Mouse (Mus musculus) ES-E14 (cell line): Measurements from ENCODE around the gene Esrrg. TPM values are rescaled to one million over a fixed set of nuclear protein-coding genes. Genes with fewer than 3 reads are reported as not detected.

Experiments used
- DNase-seq: peaks from one replicate; pipeline ENCODE4 v3.0.0-alpha.2; 2013; ENCODE audit warnings: low read depth, low spot score
- H3K27ac ChIP-seq: 2 replicates; pipeline ENCODE4 v1.5.1; 2012; ENCODE audit warnings: low read depth, mild to moderate bottlenecking, low read length, moderate library complexity, mixed read lengths; ENCODE audit not compliant: poor library complexity, insufficient read depth, severe bottlenecking
- H3K36me3 ChIP-seq: 2 replicates; pipeline ENCODE4 v1.6.1; 2012; ENCODE audit warnings: mild to moderate bottlenecking, low read length, moderate library complexity, mixed read lengths; ENCODE audit not compliant: control insufficient read depth, poor library complexity, insufficient read depth, severe bottlenecking
- H3K4me1 ChIP-seq, 2 experiments: fragments of 150-350 bp in 1 of 2; sonication (generic) in 1 of 2; 2 replicates each; pipeline ENCODE4 v1.6.1; 2012; ENCODE audit warnings: low read length in 2 of 2, mild to moderate bottlenecking in 1 of 2, mixed read lengths in 1 of 2; ENCODE audit not compliant: control insufficient read depth in 2 of 2, insufficient read depth in 2 of 2, poor library complexity in 1 of 2
- H3K4me3 ChIP-seq, 2 experiments: fragments of 150-350 bp in 1 of 2; sonication (generic) in 1 of 2; 2 replicates each; pipeline ENCODE4 v1.5.1; 2012; ENCODE audit warnings: low read length in 2 of 2, low read depth in 1 of 2, mild to moderate bottlenecking in 1 of 2, mixed read lengths in 1 of 2; ENCODE audit not compliant: insufficient read depth in 1 of 2, poor library complexity in 1 of 2, severe bottlenecking in 1 of 2
- H3K9ac ChIP-seq: 2 replicates; pipeline ENCODE4 v1.6.1; 2012; ENCODE audit warnings: low read depth, mild to moderate bottlenecking, low read length, mixed read lengths; ENCODE audit not compliant: poor library complexity, insufficient read depth, severe bottlenecking
- H3K9me3 ChIP-seq: fragments of 150-350 bp; sonication (generic); 2 replicates; pipeline ENCODE4 v1.6.1; 2012; ENCODE audit warnings: low read depth, mild to moderate bottlenecking, low read length; ENCODE audit not compliant: control insufficient read depth, insufficient read depth
- CHD2 ChIP-seq: IDR thresholded peaks from 2 replicates; pipeline ENCODE4 v1.6.1; 2014; ENCODE audit warnings: mild to moderate bottlenecking, low read depth, low read length, inconsistent platforms
- HCFC1 ChIP-seq: IDR thresholded peaks from 2 replicates; pipeline ENCODE4 v1.6.1; 2012; ENCODE audit warnings: low read length, inconsistent platforms, borderline replicate concordance; ENCODE audit not compliant: insufficient read depth
- MAFK ChIP-seq: IDR thresholded peaks from 2 replicates; pipeline ENCODE4 v1.6.1; 2014; ENCODE audit warnings: mild to moderate bottlenecking, low read depth, low read length, inconsistent platforms; ENCODE audit not compliant: insufficient read depth
- ZC3H11A ChIP-seq: IDR thresholded peaks from 2 replicates; pipeline ENCODE4 v1.6.1; 2012; ENCODE audit warnings: low read depth, mild to moderate bottlenecking, inconsistent platforms, low read length, borderline replicate concordance
- ZNF384 ChIP-seq: IDR thresholded peaks from 2 replicates; pipeline ENCODE4 v1.6.1; 2012; ENCODE audit warnings: low read depth, low read length, inconsistent platforms
- in situ Hi-C, 2 experiments: fragments of 600-800 bp; cut with MboI; formaldehyde crosslinking; loops; one replicate each; pipeline ENCODE4 v1.15.1; 2025; ENCODE audit warnings: low sequenced_read_pairs in 2 of 2, inconsistent platforms in 1 of 2; ENCODE audit not compliant: unreplicated experiment in 2 of 2
- total RNA-seq: library from RNA; depleted of rRNA; stranded (reverse); fragments of 300-350 nt; gene quantifications from 2 replicates; pipeline ENCODE4 v1.2.3, GENCODE M21; 2012

Esrrg gene
- total RNA-seq, 1 experiment = 0.09 TPM

DNA sequence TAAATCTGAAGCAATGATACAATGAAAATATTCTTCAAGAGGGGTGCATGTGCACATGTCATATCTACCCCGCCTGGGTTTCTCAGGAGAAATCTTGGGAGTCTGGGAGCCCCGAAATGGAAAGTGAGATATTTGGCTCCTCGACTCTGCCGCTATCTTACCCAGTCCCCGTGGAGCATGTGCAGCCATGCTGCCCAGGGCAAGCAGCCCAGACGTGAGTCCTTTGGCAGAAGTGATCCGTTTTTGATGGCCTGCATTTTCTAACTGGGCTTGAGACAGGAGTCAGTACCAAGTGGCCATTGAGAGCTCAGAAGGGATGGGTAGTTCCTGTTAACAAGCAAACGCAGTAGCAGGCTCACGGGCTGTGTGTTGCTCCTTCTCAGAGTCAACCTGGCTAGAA, 89.6 kb downstream of the Esrrg start:
- H3K9me3 ChIP-seq = no peaks in the 10 kb centered on the region
- in situ Hi-C loops = no loop called here
- TF ChIP-seq CHD2 (no peak), HCFC1 (no peak), MAFK (no peak), ZC3H11A (no peak), ZNF384 (no peak)
- no peaks in the 10 kb centered on the region for H3K4me1 ChIP-seq
- H3K27ac ChIP-seq = no peak overlapping the region
- no peak for DNase-seq
- no peak overlapping the region for H3K9ac ChIP-seq
- H3K36me3 ChIP-seq = no peaks in the 10 kb centered on the region
- H3K4me3 ChIP-seq = no peak overlapping the region

DNA sequence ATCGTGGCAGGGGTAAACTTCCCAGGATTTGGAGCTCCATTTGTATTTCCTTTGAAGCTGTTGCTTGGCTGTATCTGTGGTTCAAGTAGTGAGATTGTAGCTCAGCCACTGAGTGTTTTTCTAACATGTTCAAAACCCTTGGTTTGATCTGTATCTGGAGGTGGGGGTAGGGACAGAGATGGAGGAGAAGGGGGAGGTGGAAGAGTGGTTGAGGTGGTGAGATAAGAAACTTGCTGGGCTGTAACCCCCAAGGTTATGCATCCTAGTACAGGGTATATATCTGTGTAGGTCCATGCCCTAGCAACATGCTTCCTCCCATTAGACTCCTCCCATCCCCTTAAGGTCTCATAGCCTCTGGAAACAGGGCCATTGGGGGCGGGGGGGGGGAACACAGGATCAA, 92.4 kb downstream of the Esrrg start:
- Histone ChIP-seq H3K36me3 (no peaks in the 10 kb centered on the region), H3K27ac (no peak overlapping the region), H3K4me1 (no peaks in the 10 kb centered on the region), H3K4me3 (no peak overlapping the region), H3K9ac (no peak overlapping the region), H3K9me3 (no peaks in the 10 kb centered on the region)
- TF ChIP-seq MAFK (no peak), ZC3H11A (no peak), CHD2 (no peak), ZNF384 (no peak), HCFC1 (no peak)
- no peak for DNase-seq
- in situ Hi-C loops = no loop called here

DNA sequence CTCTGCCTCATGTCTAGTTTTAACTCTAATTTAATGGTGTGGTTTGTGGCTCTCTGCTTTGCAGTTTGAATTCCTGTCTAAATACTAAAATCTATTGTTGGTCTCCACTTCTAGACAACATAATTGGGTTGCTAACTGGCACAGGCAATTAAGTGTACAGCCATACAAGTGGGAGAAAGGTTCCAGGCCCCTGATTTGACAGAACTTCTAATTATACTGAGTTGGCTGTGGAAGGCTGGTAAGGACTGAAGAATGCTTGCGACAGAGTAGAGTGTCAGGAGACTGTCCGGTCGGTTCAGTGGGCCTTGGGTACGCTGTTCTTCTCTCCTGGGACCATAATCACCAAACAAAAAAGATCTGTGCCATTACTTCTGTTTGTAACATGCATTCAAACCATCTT, 96.3 kb downstream of the Esrrg start:
- no peak for DNase-seq
- Histone ChIP-seq H3K36me3 (no peaks in the 10 kb centered on the region), H3K9ac (no peak overlapping the region), H3K4me3 (no peak overlapping the region), H3K27ac (no peak overlapping the region), H3K4me1 (no peaks in the 10 kb centered on the region), H3K9me3 (no peaks in the 10 kb centered on the region)
- in situ Hi-C loops = no loop called here
- TF ChIP-seq HCFC1 (no peak), CHD2 (no peak), ZC3H11A (no peak), ZNF384 (no peak), MAFK (no peak)

DNA sequence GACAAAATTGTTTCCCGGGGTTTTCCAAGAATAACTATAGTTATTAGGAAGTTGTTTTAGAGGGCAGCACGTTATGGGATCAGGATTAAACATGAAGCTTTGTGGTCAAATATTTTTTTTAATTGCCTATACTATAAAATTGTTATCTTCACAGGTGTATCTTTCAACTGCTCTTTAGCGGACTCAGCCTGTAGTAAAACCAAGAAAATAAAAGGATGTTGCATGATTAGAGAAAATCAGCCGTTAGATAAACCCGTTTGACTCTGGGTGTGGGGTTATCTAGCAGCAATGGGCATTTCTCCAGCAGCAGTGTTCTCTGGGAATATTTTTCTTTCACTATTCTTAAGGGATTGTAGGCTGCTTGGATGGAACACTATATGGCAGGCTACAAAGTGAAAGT, 96.8 kb downstream of the Esrrg start:
- H3K9ac ChIP-seq = no peak overlapping the region
- DNase-seq = no peak
- H3K9me3 ChIP-seq = no peaks in the 10 kb centered on the region
- no peaks in the 10 kb centered on the region for H3K36me3 ChIP-seq
- no peak overlapping the region for H3K4me3 ChIP-seq
- H3K27ac ChIP-seq = no peak overlapping the region
- no peak for TF ChIP-seq ZNF384
- TF ChIP-seq ZC3H11A = no peak
- TF ChIP-seq HCFC1 = no peak
- TF ChIP-seq MAFK = no peak
- no peak for TF ChIP-seq CHD2
- H3K4me1 ChIP-seq = no peaks in the 10 kb centered on the region
- in situ Hi-C loops = no loop called here

DNA sequence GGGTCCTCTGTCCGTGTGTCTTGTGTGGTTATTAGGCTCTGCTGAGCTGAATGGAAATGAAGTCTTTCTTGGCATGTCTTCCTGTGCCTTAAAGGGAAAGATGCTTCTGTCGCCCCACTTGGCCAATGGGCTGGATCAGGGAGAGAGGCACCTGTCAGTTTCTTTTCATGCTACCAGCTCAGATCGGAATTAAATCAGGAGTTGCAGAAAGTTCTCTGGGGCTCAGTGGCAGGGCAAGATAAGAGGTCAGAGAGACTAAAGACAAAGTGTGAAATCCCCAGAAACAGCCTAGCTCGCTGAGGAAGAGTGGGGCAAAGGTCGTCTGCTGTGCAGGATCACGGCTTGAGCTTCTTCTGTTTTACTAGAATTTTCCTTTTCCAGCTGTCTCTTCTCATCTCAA, 97.5 kb downstream of the Esrrg start:
- no peak for DNase-seq
- H3K4me3 ChIP-seq = no peak overlapping the region
- H3K4me1 ChIP-seq = no peaks in the 10 kb centered on the region
- H3K9me3 ChIP-seq = no peaks in the 10 kb centered on the region
- no peak overlapping the region for H3K27ac ChIP-seq
- H3K36me3 ChIP-seq = no peaks in the 10 kb centered on the region
- no peak for TF ChIP-seq MAFK
- no peak for TF ChIP-seq CHD2
- TF ChIP-seq ZC3H11A = no peak
- no peak for TF ChIP-seq HCFC1
- TF ChIP-seq ZNF384 = no peak
- in situ Hi-C loops = no loop called here
- H3K9ac ChIP-seq = no peak overlapping the region
